Mouse (Mus musculus): ENCODE data around the gene Ddx18. TPM values are rescaled to one million over a fixed set of nuclear protein-coding genes. Genes with fewer than 3 reads are reported as not detected.

Gene Ddx18
- polyA plus RNA-seq, 1 experiment from 2014 or later = 55.9 TPM

Other genes starting within 250 kb of the Ddx18 start
- gene Insig2, start 235.4 kb downstream of the Ddx18 start, polyA plus RNA-seq (2015; fragmentation: Nextera tagmentation; extraction: Ambion mirVana) = 34.3 and 36.5 TPM in 2 replicates
- 10.3 and 10.4 TPM in 2 replicates for gene Ccdc93, start 136.9 kb downstream of the Ddx18 start, polyA plus RNA-seq (2015; fragmentation: Nextera tagmentation; extraction: Ambion mirVana)
- gene Htr5b, start 39.5 kb downstream of the Ddx18 start, polyA plus RNA-seq (2015; fragmentation: Nextera tagmentation; extraction: Ambion mirVana) = 0.34 and 0.76 TPM in 2 replicates